Mouse (Mus musculus): ENCODE results near the gene Lpin1.

DNA sequence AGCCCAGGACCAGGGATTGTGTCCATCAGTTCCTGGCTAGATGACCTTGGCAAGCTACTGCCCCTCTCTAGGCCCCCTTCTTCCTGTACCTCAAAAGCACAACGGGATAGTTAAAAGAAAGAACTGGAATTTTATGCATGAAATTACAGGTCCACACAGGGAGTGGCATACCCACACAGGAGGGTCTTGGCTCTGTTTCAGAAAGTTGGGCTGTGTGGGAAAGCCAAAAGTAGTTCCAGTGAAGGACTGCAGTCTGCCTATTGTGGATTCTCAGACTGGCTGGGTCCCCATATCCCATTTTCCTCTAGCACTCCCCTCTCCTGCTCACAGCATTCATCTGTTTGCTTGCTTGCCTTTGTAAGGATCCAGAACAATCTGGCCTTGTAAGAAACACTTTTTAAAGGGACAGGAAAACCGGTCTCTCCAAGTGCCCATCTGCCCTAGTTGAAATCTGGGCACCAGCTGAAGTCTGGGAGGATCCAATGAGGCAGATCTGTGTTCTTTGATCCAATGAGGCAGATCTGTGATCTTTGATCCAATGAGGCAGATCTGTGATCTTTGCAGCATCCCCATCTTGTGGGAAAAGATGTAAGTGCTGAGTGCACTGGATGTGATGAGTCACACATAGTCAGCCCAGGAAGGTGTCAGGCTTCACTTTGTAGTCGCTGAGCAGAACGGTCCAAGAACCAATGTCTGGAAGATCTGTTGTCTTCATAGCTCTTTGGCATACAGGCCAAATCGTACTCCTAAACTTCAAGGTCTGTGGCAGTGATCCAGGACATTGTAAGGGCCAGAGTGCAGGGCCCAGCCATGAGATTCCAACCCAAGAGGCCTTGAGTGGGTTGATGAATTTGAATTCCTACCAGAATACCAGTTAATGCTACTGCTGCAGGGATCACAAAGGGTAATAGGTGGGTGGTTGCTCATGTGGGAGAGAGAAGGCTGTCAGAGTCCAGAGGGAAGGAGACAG, 46.4 kb upstream of the Lpin1 start:
- TF ChIP-seq POLR2A (IDR thresholded peaks at IDR 0.05; ENCODE audit: borderline replicate concordance, insufficient read depth, low read length) (no peak), CTCF (IDR thresholded peaks at IDR 0.05; ENCODE audit: borderline replicate concordance, insufficient read depth, low read depth, low read length) (no peak)

All from cerebellum, adult 2 months (tissue).